Mouse (Mus musculus) neural tube, embryonic 14.5 days (tissue): Measurements from ENCODE around the gene Nalcn. TPM values are rescaled to one million over a fixed set of nuclear protein-coding genes. Genes with fewer than 3 reads are reported as not detected.
A peak's percentile ranks its signal among the peaks of the same experiment; 100 is the strongest.

ENCODE experiments used
- ATAC-seq: fragments of 200-750 bp; cut with Nextera tagmentation; 2 replicates; pipeline ENCODE4 v1.8.0; 2017; ENCODE audit warnings: low read depth, mild to moderate bottlenecking, moderate TSS enrichment, moderate library complexity
- H3K27ac ChIP-seq: fragments of 300-500 bp; sonication (generic); 2 replicates; pipeline ENCODE4 v1.5.1; 2014; ENCODE audit warnings: low read depth, mild to moderate bottlenecking, control low read depth, low read length, moderate library complexity, mixed read lengths
- H3K27me3 ChIP-seq: fragments of 300-500 bp; sonication (generic); 2 replicates; pipeline ENCODE4 v1.6.1; 2014; ENCODE audit warnings: low read length; ENCODE audit not compliant: control insufficient read depth, insufficient read depth
- H3K36me3 ChIP-seq: fragments of 300-500 bp; sonication (generic); 2 replicates; pipeline ENCODE4 v1.6.1; 2014; ENCODE audit warnings: low read length, mixed read lengths; ENCODE audit not compliant: control insufficient read depth, insufficient read depth
- H3K4me1 ChIP-seq: fragments of 300-500 bp; sonication (generic); 2 replicates; pipeline ENCODE4 v1.6.1; 2014; ENCODE audit warnings: low read length; ENCODE audit not compliant: control insufficient read depth, insufficient read depth
- H3K4me2 ChIP-seq: fragments of 300-500 bp; sonication (generic); 2 replicates; pipeline ENCODE4 v1.6.1; 2014; ENCODE audit warnings: mild to moderate bottlenecking, low read depth, low read length, control low read depth
- H3K4me3 ChIP-seq: fragments of 300-500 bp; sonication (generic); 2 replicates; pipeline ENCODE4 v1.5.1; 2014; ENCODE audit warnings: low read depth, low read length, control low read depth, mixed read lengths
- H3K9ac ChIP-seq: fragments of 300-500 bp; sonication (generic); replicated peaks from 2 replicates; pipeline ENCODE4 v1.6.1; 2014; ENCODE audit warnings: low read depth, mild to moderate bottlenecking, control low read depth, low read length, mixed read lengths
- H3K9me3 ChIP-seq: fragments of 300-500 bp; sonication (generic); 2 replicates; pipeline ENCODE4 v1.6.1; 2016; ENCODE audit warnings: low read length; ENCODE audit not compliant: control insufficient read depth
- WGBS: fragments of 180-500 bp; shearing (Covaris S2); extraction: QIAGEN DNeasy Blood & Tissue Kit; methylation state at CpG from one replicate; pipeline ENCODE4 v1.1.7; 2014; 5-methylcytosine and 5-hydroxymethylcytosine counted together
- polyA plus RNA-seq: library from polyadenylated mRNA; unstranded; fragments of >200 nt; fragmentation: Nextera tagmentation; extraction: Ambion mirVana; gene quantifications from 2 replicates; pipeline ENCODE4 v1.2.1, GENCODE M21; 2014

Nalcn gene
- polyA plus RNA-seq, 1 experiment from 2014 or later: 22.3 TPM

GRCm38 (mm10) chr14:123291118-123292007 is 335.6 kb downstream of the Nalcn start:
- Histone ChIP-seq H3K4me1 (no peaks in the 10 kb centered on the region), H3K27me3 (no peaks in the 10 kb centered on the region), H3K4me3 (no peak overlapping the region), H3K9ac (no peak overlapping the region), H3K27ac (no peak overlapping the region), H3K36me3 (no peaks in the 10 kb centered on the region), H3K4me2 (no peak overlapping the region), H3K9me3 (no peaks in the 10 kb centered on the region)
- ATAC-seq: no peak
- 78% methylated on average over 4 of the region's 4 CpGs for WGBS

GRCm38 (mm10) chr14:123282165-123282564 is 344.8 kb downstream of the Nalcn start:
- no peak overlapping the region for H3K4me2 ChIP-seq

GRCm38 (mm10) chr14:123272121-123272520 is 354.8 kb downstream of the Nalcn start:
- H3K27me3 ChIP-seq: no peaks in the 10 kb centered on the region
- H3K36me3 ChIP-seq: no peaks in the 10 kb centered on the region
- H3K27ac ChIP-seq: no peak overlapping the region
- H3K4me2 ChIP-seq: no peak overlapping the region
- no peaks in the 10 kb centered on the region for H3K9me3 ChIP-seq
- H3K9ac ChIP-seq: no peak overlapping the region
- WGBS: 66% methylated on average over 2 of the region's 2 CpGs
- H3K4me3 ChIP-seq: no peak overlapping the region
- H3K4me1 ChIP-seq: no peaks in the 10 kb centered on the region
- ATAC-seq: no peak

More at GRCm38 (mm10) chr14:123282165-123282564, 344.8 kb downstream of the Nalcn start:
- Histone ChIP-seq H3K4me3 (no peak overlapping the region), H3K9ac (no peak overlapping the region), H3K36me3 (no peaks in the 10 kb centered on the region), H3K27me3 (no peaks in the 10 kb centered on the region), H3K27ac (no peak overlapping the region), H3K4me1 (no peaks in the 10 kb centered on the region), H3K9me3 (no peaks in the 10 kb centered on the region)
- peak; percentile 38; the same call in 1 of the 2 replicates for ATAC-seq

- Histone ChIP-seq H3K4me2 (no peak overlapping the region), H3K27ac (no peak overlapping the region), H3K9me3 (no peaks in the 10 kb centered on the region), H3K27me3 (no peaks in the 10 kb centered on the region), H3K4me1 (no peaks in the 10 kb centered on the region), H3K4me3 (no peak overlapping the region), H3K36me3 (no peaks in the 10 kb centered on the region), H3K9ac (no peak overlapping the region)
- no peak for ATAC-seq
- 53% methylated on average over 1 of the region's 1 CpGs for WGBS
Observed at GRCm38 (mm10) chr14:123240738-123241137, 386.2 kb downstream of the Nalcn start.

- peak; percentile 49; the same call in 1 of the 2 replicates for ATAC-seq
- Histone ChIP-seq H3K9me3 (no peaks in the 10 kb centered on the region), H3K4me3 (no peak overlapping the region), H3K9ac (no peak overlapping the region), H3K27ac (no peak overlapping the region), H3K27me3 (no peaks in the 10 kb centered on the region), H3K4me2 (no peak overlapping the region), H3K36me3 (no peaks in the 10 kb centered on the region), H3K4me1 (no peaks in the 10 kb centered on the region)
- 6% methylated on average over 2 of the region's 2 CpGs for WGBS
Observed at GRCm38 (mm10) chr14:123239945-123240344, 387.0 kb downstream of the Nalcn start.

- no peak overlapping the region for H3K27ac ChIP-seq
- H3K9ac ChIP-seq: no peak overlapping the region
- H3K4me2 ChIP-seq: no peak overlapping the region
- H3K4me1 ChIP-seq: no peaks in the 10 kb centered on the region
- no peaks in the 10 kb centered on the region for H3K36me3 ChIP-seq
- no peak for ATAC-seq
- 76% methylated on average over 2 of the region's 2 CpGs for WGBS
- H3K27me3 ChIP-seq: no peaks in the 10 kb centered on the region
- no peaks in the 10 kb centered on the region for H3K9me3 ChIP-seq
- H3K4me3 ChIP-seq: no peak overlapping the region
Observed at GRCm38 (mm10) chr14:123237002-123237401, 389.9 kb downstream of the Nalcn start.

GRCm38 (mm10) chr14:123232630-123233206 is 394.2 kb downstream of the Nalcn start:
- Histone ChIP-seq H3K36me3 (no peaks in the 10 kb centered on the region), H3K27me3 (no peaks in the 10 kb centered on the region), H3K9ac (no peak overlapping the region), H3K4me1 (no peaks in the 10 kb centered on the region), H3K9me3 (no peaks in the 10 kb centered on the region), H3K4me3 (no peak overlapping the region), H3K27ac (no peak overlapping the region), H3K4me2 (no peak overlapping the region)
- no peak for ATAC-seq

Other genes starting within 250 kb of the Nalcn start
- 3.7 and 7.0 TPM in 2 replicates for gene Itgbl1, start 32.8 kb upstream of the Nalcn start, polyA plus RNA-seq